Mouse (Mus musculus) urinary bladder, postnatal 36 days (tissue): Measurements from ENCODE around the gene Orm1.

Source experiments
- DNase-seq, 2 experiments: peaks; one replicate each; pipeline ENCODE4 v3.0.0; 2022; ENCODE audit warnings: low spot score in 2 of 2, mixed read lengths in 1 of 2

The Orm1 gene

DNA sequence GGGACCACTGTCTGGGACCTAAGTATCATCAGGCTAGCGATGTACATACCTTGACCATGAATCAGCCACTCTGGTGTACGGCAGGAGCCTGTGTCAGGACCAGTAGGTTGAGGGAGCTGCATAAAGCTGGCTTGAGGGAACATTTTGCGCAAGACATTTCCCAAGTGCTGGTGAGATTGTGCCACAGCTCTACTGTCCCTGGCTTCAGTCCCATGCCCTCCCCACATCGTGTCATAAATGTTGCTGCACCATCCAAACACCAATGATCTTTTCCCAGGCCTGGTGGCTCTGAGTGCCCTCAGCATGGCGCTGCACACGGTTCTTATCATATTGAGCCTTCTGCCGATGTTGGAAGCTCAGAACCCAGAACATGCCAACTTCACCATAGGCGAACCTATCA lies at the start of gene Orm1:
Gene Orm1 (plus strand): TSS at position 266 of the 400 bp plus-strand sequence.
- peak in 1 of 2 experiments; percentile 57 for DNase-seq

DNA sequence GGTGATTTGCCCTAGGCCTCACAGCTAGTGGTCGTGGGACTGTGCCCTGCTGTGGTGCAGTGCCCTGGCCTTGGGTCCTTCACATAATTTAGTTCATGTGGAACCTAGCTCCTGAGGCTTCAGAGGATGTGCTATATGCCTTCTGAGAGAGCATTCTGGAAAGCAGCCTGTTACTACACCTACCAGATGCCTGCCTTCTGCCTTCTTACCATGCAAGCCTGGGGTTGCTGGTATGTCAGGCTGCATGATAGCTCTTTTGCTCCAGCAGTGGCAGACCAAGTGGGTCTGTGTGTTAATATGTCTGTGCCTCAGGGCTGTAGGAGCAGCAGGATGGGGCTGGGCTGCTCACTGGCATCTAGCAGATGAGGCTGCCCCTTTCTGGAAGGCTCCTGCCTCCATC lies 48.7 kb upstream of the Orm1 start:
- no peak for DNase-seq

DNA sequence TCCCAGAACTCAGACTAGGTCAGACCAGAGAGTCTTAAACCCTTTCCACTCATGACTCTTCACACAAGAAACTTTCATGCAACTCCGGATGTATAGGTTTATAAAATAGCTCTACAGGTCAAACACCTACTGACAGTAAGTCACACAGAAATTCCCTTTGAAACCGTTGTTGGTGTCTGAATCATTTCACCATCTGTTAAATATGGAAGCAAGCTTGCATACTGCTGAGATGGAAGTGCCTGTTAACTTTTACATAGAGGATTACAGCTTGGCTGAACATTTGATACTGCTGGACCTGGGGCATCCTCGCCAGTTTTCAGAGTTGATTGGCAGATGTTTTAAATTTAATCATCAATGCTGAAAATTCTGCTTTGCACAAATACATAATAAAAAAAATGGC lies 48.1 kb upstream of the Orm1 start:
- no peak for DNase-seq

DNA sequence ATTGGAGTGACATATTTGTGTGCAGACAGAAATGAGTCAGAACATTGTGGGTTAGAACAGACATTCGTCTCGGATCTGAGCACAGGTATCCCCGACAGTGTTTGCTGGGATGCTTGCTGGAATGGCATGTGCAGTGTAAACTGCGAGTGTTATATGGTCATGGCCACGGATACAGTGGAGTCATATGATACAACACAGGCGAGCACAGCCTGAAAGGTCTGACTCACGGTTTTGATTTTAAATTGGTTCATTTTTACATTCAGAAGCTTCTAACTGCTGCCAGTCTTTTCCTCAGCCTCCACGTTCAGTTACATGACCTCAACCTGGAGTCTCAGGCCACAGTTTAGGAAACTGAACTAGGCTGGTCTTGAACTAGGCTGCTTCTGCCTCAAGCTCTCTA lies 47.5 kb upstream of the Orm1 start:
- DNase-seq, result no peak

DNA sequence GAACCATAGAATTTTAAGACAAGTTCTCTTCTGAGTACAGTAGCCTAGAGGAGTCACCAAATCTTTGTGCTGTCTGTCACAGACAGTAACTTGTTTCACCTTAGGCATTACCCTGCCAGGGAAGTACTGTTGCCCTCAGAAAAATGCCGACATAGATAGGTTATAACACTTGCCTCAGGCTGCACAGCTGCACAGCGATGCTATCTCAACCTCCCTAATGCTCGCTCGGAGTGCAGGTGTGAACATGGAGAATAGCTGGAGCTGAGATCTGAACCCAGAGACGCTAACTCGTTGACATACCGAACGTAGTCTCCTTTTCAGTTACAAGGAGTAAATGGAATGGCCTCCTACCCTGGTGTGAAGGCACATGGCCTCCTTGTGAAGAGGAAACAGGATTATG lies 46.2 kb upstream of the Orm1 start:
- no peak for DNase-seq

DNA sequence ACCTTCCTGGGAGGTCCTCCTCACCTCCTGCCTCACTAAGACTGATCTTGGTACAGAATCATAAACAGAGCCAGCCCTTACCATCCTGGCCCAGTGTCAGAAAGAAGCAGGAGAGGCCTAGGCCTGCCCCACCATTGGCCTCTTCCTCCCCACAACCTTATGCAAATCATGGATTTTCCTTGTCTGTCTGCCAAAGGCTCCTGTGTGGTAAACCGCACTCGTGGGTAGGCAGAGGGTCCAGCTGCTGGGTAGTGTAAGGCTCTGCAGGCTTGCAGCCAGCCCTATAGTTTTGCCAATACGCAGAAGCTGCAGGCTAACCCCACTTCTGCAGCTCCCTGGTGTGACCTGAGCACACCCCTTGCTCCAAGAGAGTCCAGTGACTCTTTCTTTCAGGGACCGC lies 41.7 kb upstream of the Orm1 start:
- no peak for DNase-seq

DNA sequence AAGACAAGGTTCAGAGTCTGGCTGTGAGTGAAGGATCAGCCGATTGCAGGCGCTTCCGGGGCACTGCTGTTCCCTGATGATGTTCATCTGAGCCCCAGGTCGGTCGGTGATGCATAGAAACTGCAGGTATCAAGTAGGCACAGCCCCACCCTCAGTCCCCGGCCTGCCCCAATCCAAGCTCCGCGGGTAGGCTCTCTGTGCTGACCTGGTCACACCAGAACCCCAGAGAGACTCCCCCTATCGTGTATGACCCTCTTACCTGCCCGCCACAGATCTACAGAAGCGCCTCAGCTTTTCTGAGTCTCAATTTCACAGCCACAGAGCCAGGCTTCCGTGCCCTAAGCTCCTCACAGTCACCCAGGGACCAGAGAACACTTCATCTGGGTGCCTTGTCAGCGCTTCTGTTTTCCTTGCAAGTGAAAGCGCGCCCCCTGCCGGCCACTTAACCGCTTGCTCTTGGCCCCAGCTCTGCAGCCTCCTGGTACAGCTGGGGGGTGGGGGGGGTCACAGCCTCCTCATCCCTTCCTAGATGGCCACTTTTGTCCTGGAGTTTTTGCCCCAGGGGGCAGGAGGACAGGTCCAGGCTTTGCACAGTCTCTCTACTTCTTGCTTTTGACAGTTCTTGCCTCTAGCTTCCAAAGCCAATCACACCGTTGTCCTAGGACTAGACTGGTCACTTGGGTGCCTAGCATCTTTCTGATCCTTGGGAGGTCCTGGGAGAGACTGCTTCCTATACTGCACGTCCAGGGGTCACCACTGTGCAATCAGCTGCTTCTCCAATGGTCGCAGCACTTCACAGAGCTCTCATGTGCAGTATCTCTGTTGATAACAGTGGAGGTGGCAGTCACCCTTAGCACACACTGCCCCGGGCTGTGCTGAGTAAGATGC lies 36.9 kb upstream of the Orm1 start:
- peak; percentile 75 to 85 for DNase-seq

DNA sequence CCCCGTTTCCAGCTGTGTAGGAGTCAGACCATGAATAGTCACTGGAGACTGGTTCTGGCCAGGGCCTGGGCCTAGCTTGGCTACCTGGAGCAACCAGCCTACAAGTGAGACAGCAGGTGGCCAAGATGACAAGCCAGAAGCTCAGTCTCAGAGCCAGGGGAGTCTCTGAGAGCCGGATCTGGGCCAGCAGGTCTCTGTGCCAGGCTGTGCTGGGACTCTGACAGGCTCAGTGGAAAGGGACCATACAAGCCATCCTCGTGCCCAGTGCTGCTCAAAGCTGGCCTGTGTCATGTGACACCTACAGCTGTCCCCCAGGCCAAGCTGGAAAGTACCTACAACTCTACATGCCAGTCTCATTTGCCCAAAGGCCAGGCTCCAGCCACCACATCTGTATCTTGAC lies 36.0 kb upstream of the Orm1 start:
- no peak for DNase-seq

DNA sequence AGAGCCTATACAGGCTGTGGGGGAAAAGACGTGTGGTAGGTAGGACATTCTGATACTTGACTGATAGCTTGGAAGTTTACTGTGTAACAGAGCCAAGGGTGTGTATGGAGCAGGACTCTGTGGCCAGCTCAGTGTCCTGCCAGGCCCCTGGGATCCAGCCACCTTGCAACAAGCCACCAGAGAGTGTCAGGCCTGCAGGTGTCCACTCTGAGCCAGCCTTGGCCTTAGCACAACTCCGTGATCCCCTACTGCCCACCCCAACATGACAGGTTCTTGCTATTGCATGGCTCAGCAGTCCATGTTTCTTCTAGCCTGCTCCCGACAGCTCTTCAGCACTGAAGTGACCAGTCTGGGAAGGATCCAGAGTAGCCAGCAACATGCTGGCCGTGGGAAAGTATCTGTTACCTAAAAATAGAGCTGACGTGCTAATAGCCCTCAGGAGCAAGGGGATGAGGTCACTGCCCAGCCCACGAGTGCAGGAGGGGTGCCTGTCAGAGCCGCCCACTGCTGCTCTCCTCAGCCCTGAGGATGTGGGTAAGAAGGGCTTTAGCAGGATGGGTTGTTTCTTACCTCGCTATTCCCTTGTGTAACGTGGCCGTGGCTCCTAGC lies 34.0 kb upstream of the Orm1 start:
- DNase-seq, result peak in 1 of 2 experiments; percentile 15

DNA sequence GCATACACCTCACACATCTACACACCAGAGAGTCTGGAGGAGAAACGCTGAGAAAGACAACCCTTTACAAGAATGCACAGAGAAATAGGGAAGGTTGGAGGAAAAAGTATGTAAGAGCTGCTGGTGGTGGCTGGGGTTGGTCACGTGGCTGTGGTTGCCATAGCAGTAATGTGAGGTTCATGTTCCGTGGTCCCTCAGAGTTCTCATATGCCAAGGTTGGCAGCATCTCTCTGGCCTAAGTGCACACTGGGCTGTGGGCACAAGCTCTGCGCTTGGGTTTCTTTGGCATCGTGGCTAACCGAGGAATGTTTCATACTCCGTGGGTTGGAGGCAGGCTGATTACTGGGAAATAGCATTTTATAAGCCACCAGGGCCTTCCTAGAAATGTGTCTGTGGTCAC lies 32.9 kb upstream of the Orm1 start:
- DNase-seq, result no peak

DNA sequence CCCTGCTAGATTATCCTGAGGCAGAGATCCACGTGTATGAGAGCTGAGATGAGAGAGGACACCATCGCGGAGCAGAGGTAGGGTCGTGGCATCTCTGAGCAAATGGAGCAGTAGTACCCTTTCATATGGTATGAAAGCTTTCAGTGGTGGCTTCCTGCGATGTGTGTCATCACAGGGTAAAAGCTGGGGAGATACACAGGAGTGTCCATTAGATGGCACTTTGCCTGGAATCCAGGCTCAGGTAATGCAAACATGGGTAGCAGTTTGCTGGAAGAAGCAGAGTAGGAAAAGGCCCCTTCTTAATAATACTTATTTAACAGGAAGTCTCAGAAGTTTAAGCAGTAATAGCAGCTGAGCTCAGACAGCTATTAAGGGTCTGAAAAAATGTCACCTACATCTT lies 30.3 kb upstream of the Orm1 start:
- DNase-seq, result no peak

DNA sequence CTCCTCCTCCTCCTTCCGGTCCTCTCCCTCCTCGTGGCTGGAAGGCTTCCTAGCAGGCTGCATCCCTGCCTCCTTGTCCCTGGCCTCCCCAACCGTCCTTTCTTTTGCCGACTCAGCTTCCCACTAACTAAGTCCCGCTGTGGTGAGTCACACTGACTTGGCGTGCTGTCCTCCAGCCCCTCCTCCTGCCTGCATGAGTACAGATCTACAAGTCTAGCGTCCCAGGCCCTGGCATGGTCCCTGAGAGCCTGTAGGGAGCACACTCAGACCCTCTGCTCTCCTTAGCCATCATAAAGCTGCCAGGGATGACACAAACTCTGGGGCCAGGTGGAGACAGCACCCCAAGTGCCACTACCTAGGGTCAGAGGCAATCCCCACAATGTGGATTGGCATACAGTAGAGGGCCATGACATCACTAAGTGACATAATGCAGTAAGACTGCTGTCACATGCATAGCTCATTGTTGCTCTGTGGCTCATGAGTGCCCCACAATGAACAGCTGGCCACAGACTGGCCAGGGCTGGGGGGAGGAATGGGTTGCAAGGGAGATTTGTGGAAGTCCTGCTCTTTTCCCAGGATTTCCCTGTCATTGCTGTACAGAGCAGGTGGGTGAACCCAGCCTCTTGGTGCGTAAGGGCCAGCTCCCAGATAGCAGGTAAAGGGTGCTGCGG lies 28.1 kb upstream of the Orm1 start:
- DNase-seq, result peak; percentile 45 to 67

DNA sequence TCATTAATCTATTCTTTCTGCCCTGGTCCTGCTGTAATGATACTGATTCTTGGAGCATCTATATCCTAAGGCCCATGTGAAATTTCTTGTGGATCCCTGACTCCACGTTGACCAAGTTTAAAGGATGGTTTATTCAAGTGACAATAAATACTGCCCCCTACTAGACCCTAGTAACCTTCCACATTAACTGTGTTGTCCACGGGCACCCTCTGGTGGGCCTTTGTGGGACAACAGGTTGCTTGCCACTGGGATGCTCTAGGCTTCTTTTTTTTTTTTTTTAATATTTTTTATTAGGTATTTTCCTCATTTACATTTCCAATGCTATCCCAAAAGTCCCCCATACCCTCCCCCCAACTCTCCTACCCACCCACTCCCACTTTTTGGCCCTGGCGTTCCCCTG lies 24.8 kb upstream of the Orm1 start:
- peak; percentile 43 to 61 for DNase-seq

DNA sequence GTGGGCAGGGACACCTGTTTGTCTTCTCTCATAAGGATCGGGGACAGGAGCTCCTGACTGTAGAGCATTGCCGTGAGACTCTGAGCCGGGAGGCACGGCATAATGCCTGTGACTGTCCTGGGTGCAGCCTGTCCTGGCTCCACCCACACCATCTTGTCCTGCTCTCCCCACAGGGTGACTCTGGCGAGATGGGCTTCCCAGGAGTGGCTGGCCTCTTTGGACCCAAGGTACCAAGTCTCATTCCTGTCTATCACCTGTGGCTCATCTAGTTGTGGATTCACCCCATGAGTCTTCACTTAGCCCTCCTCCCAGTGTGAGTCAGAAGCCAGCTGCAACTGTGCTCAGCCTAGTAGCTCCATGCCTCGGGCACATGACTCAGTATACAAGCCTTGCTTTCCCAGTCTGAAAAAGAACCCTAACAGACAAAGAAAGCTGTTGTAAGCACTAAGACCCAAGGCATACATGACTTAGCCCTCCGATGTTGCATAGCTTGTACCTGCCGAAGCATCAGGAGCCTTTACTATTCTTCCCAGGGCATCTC lies 21.0 kb upstream of the Orm1 start:
- DNase-seq, result no peak

DNA sequence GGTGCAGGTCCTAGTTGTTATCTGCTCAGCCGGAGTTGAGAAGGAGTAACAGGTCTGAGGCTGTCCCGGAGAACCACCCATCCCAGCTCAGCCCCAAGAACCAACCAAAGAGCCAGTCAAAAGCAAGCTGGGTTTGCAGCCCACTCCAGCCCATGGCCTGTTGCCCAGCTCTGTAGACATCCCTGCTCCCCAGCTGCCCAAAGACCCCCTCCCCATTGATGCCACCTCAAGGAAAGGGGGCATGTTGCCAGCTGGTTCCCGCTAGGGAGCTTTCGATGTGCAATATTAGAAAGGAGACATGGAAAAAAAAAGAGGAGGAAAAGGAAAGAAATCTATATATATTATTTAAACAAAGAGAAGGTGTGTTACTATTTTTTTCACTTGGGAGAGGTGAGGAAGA lies 11.0 kb upstream of the Orm1 start:
- DNase-seq, result no peak

DNA sequence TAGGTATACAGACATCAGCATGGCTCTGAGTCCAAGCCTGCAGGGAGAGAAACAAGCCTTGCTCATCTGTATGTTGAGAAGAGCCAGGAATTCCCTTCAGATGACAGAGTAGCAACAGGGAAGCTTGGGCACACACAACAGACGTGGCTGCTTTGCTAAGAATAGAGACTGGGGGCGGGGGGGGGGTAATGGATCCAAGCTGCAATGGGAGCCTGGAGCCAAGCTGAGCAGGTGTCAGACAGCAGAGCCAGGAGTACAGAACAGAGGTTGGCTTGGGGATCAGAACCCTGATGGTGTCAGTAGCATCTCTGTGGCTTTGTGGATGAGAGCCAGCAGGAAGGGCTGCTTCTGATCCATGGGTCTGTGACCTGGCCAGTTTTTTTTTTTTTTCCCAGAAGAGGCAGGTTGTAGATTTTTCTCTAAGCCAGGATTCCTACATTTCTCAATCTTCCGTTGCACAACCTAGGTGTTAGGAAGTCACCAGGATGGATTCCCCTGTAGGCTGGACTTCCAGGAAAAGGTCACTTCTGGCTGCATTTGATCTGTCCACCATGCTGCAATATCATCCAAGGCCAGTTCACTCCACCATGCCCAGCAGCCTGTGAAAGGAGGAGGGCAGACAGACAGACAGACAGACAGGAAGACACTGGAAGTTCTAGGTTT lies 5.8 kb upstream of the Orm1 start:
- no peak for DNase-seq

DNA sequence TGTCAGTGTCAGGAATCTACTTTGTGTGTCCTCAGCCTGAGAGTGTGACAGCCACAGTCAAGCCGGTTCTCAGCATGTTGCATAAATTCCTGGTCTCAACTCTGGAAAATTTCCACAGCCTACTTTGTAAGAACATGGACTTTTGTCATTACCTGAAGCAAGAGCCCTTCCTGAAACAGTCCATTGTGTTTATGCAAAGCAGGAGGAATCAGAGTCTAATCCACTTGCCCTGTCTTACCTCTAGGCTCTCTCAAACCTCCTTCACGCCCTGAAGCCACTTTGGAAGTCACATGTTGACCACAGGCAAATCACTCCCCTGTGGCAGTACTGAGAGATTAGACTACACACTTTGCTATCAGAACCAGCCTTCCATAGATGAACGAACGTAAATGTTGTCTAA lies 1.9 kb upstream of the Orm1 start:
- no peak for DNase-seq

DNA sequence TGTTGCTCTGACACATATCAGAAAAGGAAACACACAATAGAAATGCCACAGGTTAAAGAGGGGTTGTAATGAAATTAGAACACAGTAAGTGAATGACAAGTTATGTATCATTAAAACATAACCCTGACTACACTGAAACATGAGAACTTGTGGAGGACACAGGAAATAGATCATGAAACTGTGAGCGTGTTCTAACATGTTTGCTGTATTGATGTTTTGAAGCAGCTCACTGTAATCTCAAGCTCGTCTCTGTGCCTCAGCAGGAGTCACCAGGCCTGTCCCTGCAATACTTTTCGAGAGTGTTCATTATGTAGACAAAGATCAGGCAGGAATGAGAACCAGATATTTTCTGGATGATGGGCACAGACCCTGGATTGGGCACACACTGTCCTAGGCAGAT lies 752 bp upstream of the Orm1 start:
- DNase-seq, result no peak

DNA sequence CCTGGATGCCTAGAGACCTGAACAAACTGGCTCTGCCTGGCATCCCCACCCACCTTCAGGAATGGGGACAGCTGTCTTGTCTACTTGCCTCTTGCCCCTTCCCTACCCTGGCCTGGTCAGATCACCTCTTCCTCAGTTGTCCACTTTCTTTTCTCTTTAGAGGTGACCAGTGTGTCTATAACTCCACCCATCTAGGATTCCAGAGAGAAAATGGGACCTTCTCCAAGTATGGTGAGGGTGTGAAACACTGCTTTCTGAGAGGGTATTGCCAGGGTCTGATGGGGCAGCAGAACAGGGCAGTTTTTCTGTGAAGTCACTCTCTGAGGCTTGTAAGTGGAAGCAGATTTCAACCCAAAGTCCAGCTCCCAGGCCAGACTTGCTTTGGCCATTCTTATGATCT lies 901 bp downstream of the Orm1 start:
- DNase-seq, result no peak

DNA sequence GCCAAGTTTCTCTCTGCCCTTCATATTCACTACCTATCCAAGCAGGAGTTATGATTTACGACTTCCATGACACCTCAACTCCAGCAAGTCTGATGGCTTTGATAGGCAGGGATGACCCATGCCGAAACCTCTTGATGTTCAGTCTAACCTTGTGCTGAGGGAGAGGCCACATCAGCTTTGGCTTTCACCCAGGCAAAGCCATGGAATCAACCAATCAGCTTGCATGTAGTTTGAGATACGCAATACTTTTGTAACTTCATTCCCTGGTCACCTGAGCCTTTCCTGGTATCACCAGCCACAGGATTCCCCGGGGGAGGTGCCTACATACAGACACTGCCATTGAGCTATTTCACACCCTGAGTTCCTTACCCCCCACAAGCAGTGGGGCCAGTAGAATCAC lies 2.3 kb downstream of the Orm1 start:
- no peak for DNase-seq

DNA sequence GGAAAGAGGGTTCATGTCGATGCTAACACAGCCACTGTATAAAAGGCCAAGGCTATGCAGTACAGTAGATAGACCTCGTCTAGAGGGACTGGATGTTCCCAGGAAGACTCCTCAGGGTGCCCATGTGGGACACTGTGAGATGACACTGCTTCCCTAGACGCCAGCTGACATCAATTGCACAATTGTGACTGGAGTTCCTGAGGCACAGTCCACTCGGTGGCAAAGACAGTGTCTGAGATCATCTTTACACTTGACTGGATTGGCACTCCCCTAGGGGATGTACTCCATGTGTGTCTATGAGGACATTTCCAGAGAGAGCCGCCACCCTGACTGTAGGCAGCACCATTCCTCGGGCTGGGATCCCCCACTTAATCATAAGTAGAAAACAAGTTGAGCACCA lies 4.2 kb downstream of the Orm1 start:
- DNase-seq, result no peak
